Mouse (Mus musculus) midbrain, embryonic 14.5 days (tissue): ENCODE measurements around the gene 4930447C04Rik. TPM values are rescaled to one million over a fixed set of nuclear protein-coding genes. Genes with fewer than 3 reads are reported as not detected.

Experiments
- ATAC-seq: fragments of 200-750 bp; cut with Nextera tagmentation; 2 replicates; pipeline ENCODE4 v1.8.0; 2017; ENCODE audit warnings: moderate number of reproducible peaks, moderate library complexity; ENCODE audit not compliant: low FRiP score, low TSS enrichment
- DNase-seq: peaks from one replicate; pipeline ENCODE4 v3.0.0-alpha.2; 2015
- H3K27ac ChIP-seq: fragments of 300-500 bp; sonication (generic); replicated peaks from 2 replicates; pipeline ENCODE4 v1.5.1; 2014; ENCODE audit warnings: mild to moderate bottlenecking, low read depth, low read length, moderate library complexity
- H3K27me3 ChIP-seq: fragments of 300-500 bp; sonication (generic); 2 replicates; pipeline ENCODE4 v1.6.1; 2014; ENCODE audit warnings: low read length, control low read depth, mixed read lengths; ENCODE audit not compliant: control insufficient read depth, insufficient read depth
- H3K36me3 ChIP-seq: fragments of 300-500 bp; sonication (generic); 2 replicates; pipeline ENCODE4 v1.6.1; 2014; ENCODE audit warnings: low read length, control low read depth; ENCODE audit not compliant: control insufficient read depth, insufficient read depth
- H3K4me1 ChIP-seq: fragments of 300-500 bp; sonication (generic); 2 replicates; pipeline ENCODE4 v1.6.1; 2014; ENCODE audit warnings: mild to moderate bottlenecking, antibody characterized with exemption, low read length, control low read depth; ENCODE audit not compliant: control insufficient read depth, insufficient read depth
- H3K4me2 ChIP-seq: fragments of 300-500 bp; sonication (generic); 2 replicates; pipeline ENCODE4 v1.6.1; 2014; ENCODE audit warnings: mild to moderate bottlenecking, low read length, moderate library complexity
- H3K4me3 ChIP-seq: fragments of 300-500 bp; sonication (generic); replicated peaks from 2 replicates; pipeline ENCODE4 v1.5.1; 2014; ENCODE audit warnings: low read depth, low read length
- H3K9ac ChIP-seq: fragments of 300-500 bp; sonication (generic); replicated peaks from 2 replicates; pipeline ENCODE4 v1.6.1; 2014; ENCODE audit warnings: mild to moderate bottlenecking, low read length, moderate library complexity
- H3K9me3 ChIP-seq: fragments of 300-500 bp; sonication (generic); 2 replicates; pipeline ENCODE4 v1.6.1; 2016; ENCODE audit warnings: low read length, control low read depth, mixed read lengths; ENCODE audit not compliant: control insufficient read depth
- WGBS: fragments of 180-500 bp; shearing (Covaris S2); extraction: QIAGEN DNeasy Blood & Tissue Kit; methylation state at CpG from one replicate; pipeline ENCODE4 v1.1.7; 2014; 5-methylcytosine and 5-hydroxymethylcytosine counted together
- polyA plus RNA-seq: library from polyadenylated mRNA; unstranded; fragments of >200 nt; fragmentation: Nextera tagmentation; extraction: Ambion mirVana; gene quantifications from 2 replicates; pipeline ENCODE4 v1.2.1, GENCODE M21; 2014

The 4930447C04Rik gene
- polyA plus RNA-seq, 1 experiment from 2014 or later: 3.0 TPM

DNA sequence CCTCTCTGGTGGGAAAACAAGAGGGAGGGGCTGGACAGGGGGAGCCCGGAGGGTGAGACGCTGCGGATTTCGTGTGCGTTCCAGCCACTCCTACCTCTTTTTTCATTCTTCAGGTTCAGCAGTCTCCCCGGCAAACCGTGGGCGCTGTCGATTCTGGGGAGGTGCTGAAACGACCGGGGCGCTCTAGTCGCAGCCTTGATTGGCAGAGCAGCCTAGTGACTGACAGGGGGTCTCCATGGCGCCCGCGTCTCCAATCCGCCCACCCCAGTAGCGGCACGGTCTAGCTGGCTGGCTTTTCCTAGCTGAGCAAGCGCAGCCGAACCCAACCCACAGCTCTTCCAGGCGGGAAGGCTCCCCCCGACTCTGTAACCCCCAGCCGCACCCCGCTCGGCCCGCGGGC lies 958 bp downstream of the 4930447C04Rik start, which contains the start of gene Six6:
TSS of gene Six6 (plus strand) at position 277 of the 400 bp plus-strand sequence.
- under 1% methylated on average over 28 of the region's 28 CpGs for WGBS
- Histone ChIP-seq H3K36me3 (no peaks in the 10 kb centered on the region), H3K9ac (no peak within 1 kb of the TSS), H3K4me2 (peak within 1 kb of the TSS; percentile 15; the same call in 1 of the 2 replicates), H3K4me3 (no peak within 1 kb of the TSS; the same call in 1 of the 2 replicates), H3K9me3 (no peaks in the 10 kb centered on the region), H3K27ac (no peak within 1 kb of the TSS), H3K4me1 (no peaks in the 10 kb centered on the region), H3K27me3 (peaks cover 95% of the 10 kb centered on the region)
- ATAC-seq (no peak; the same call in 1 of the 2 replicates), DNase-seq (peak; percentile 39)

GRCm38 (mm10) chr12:72938600-72939490 lies 1.7 kb downstream of the 4930447C04Rik start:
- H3K4me3 ChIP-seq: no peak overlapping the region
- no peak for ATAC-seq
- no peaks in the 10 kb centered on the region for H3K4me1 ChIP-seq
- peaks cover 93% of the 10 kb centered on the region for H3K27me3 ChIP-seq
- H3K9me3 ChIP-seq: no peaks in the 10 kb centered on the region
- H3K9ac ChIP-seq: no peak overlapping the region
- no peaks in the 10 kb centered on the region for H3K36me3 ChIP-seq
- DNase-seq: peak; percentile 34
- H3K4me2 ChIP-seq: no peak overlapping the region
- H3K27ac ChIP-seq: no peak overlapping the region
- 2% methylated on average over 14 of the region's 14 CpGs for WGBS

DNA sequence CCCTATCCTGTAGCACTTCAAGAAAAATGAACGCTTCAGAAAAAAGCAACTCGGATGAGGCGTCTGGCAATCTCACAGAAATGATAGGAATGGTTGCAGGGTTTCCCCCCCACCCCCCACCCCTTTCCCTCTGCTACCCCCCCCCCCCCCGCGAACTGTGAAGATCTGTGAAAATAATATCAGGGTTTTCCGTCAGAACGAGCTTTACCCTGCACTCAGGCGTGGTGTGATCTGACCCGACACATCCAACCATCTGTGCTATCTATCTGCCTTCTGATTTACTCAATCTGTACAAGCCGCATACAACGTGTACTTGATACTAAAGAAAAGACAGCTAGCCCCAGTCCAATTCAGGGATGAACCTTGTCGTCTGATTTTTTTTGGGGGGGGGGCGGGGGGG lies 2.4 kb downstream of the 4930447C04Rik start:
- peak; percentile 14 for DNase-seq
- Histone ChIP-seq H3K4me2 (no peak overlapping the region), H3K27me3 (peaks cover 87% of the 10 kb centered on the region), H3K9me3 (no peaks in the 10 kb centered on the region), H3K4me3 (no peak overlapping the region), H3K9ac (no peak overlapping the region), H3K27ac (no peak overlapping the region), H3K4me1 (no peaks in the 10 kb centered on the region), H3K36me3 (no peaks in the 10 kb centered on the region)
- no peak for ATAC-seq
- 3% methylated on average over 12 of the region's 13 CpGs for WGBS

DNA sequence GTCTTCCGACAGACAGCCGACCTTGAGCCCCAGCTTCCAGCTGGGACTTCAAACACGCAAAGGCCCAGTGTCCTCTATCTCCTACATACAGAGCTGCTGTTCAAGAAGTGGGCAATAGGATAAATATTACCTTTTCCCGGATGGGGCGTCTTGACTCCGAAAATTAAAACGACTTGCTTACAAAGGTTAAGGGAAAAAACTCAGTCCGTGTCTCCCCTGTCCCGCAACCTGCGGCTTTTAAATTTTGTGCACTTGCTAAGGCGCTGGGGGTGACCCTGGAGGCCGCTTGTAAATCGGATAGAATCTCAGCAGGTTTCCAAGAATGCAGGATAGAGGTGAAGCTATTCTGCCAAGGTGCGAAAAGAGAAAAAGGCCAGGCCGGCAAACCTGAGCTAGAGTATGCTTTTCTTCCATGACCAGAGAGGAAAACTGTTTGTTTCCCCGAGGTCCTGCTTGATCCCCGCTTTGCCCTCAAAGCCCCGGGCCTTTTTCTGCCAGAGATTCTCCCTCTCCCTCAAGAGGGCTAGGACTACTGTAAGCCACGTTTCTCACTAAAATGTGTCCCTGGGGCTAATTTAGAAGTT lies 2.9 kb downstream of the 4930447C04Rik start:
- WGBS: 1% methylated on average over 19 of the region's 19 CpGs
- Histone ChIP-seq H3K4me3 (no peak overlapping the region), H3K27me3 (peaks cover 81% of the 10 kb centered on the region), H3K4me1 (no peaks in the 10 kb centered on the region), H3K9me3 (no peaks in the 10 kb centered on the region), H3K36me3 (no peaks in the 10 kb centered on the region), H3K27ac (no peak overlapping the region), H3K9ac (no peak overlapping the region), H3K4me2 (no peak overlapping the region)
- DNase-seq (peak; percentile 29), ATAC-seq (no peak)

DNA sequence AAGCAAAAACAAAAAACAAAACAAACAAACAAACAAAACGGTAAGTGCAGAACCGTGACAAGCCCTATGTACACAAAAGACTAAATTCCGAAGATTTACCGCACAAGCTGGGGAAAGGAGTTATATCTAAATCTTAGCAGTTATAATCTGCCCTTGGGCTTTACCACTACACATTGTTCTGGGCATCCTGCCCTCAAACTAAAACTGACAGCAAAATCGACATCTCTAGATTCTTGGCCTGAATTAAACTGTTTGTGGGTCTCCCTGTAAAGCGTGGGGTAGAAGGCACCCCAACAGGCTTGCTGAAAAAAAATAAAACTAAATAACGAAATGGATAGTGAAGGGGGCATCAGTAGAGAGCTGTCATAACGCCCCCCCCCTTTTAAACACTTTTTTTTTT lies 3.8 kb downstream of the 4930447C04Rik start:
- Histone ChIP-seq H3K4me1 (no peaks in the 10 kb centered on the region), H3K4me2 (no peak overlapping the region), H3K9ac (no peak overlapping the region), H3K9me3 (no peaks in the 10 kb centered on the region), H3K36me3 (no peaks in the 10 kb centered on the region), H3K4me3 (no peak overlapping the region), H3K27ac (no peak overlapping the region), H3K27me3 (peaks cover 73% of the 10 kb centered on the region)
- WGBS: 15% methylated on average over 8 of the region's 8 CpGs
- ATAC-seq (no peak), DNase-seq (peak; percentile 15)

DNA sequence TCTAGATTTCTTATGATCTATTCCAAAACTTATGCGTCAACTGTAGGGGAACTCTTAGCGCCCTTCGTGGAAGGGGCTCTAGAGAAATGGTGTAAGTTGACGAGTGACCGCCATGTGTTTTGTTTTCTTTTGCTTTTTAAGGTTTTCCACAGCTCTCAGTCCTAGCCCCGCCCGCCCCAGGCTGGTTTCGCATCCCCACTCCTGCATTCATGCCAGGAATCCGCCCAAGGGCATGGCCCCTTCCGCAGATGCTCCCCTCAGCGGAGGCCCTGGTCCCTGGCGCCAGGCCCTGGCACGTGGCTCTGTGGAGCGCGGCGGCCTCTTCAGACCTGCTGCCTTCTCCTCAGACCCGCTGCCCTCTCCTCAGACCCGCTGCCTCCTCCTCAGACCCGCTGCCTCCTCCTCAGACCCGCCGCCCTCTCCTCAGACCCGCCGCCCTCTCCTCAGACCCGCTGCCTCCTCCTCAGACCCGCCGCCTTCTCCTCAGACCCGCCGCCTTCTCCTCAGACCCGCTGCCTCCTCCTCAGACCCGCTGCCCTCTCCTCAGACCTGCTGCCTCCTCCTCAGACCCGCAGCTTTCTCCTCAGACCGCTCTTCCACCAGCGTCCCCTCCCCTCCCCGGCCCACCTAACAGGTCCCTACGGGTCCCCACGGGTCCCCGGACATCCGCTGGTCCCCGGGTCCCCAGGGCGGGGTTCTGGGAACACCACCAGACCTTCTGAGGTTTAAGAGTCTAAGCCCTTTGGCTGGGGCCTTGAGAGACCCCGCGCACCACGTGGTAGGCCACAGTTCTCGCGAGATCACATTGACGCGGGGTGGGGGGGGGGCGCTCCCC lies 23.2 kb downstream of the 4930447C04Rik start:
- Histone ChIP-seq H3K27me3 (0 out of 2 replicates have a peak, but pooled peaks cover 8% of the 10 kb centered on the region), H3K36me3 (no peaks in the 10 kb centered on the region), H3K4me3 (peak overlapping the region; percentile 33), H3K9me3 (peaks cover 3% of the 10 kb centered on the region; the same call in 1 of the 2 replicates), H3K27ac (no peak overlapping the region), H3K4me2 (peak overlapping the region; percentile 54), H3K4me1 (no peaks in the 10 kb centered on the region), H3K9ac (peak overlapping the region; percentile 37; the same call in 1 of the 2 replicates)
- DNase-seq (peak; percentile 48), ATAC-seq (no peak)
- 14% methylated on average over 48 of the region's 48 CpGs for WGBS

- DNase-seq: peak; percentile 63
- Histone ChIP-seq H3K27me3 (peaks cover 88% of the 10 kb centered on the region), H3K4me1 (no peaks in the 10 kb centered on the region; the same call in 1 of the 2 replicates), H3K4me2 (no peak overlapping the region), H3K4me3 (no peak overlapping the region), H3K9ac (no peak overlapping the region), H3K36me3 (no peaks in the 10 kb centered on the region), H3K27ac (no peak overlapping the region), H3K9me3 (peaks cover 9% of the 10 kb centered on the region)
- no peak for ATAC-seq
- under 1% methylated on average over 19 of the region's 19 CpGs for WGBS
Measured at GRCm38 (mm10) chr12:72854377-72855032, 86.1 kb downstream of the 4930447C04Rik start.
